Mouse (Mus musculus): ENCODE measurements around the gene Skap2. TPM values are rescaled to one million over a fixed set of nuclear protein-coding genes. Genes with fewer than 3 reads are reported as not detected.
A peak's percentile ranks its signal among the peaks of the same experiment; 100 is the strongest.

Gene Skap2
- polyA plus RNA-seq, 1 experiment from 2014 or later: 16.1 TPM

GRCm38 (mm10) chr6:51874035-51874434 lies 138.3 kb downstream of the Skap2 start:
- peaks cover 3% of the 10 kb centered on the region for H3K4me1 ChIP-seq (ENCODE audit: control insufficient read depth, low read depth, low read length)
- no peak overlapping the region for H3K4me3 ChIP-seq (ENCODE audit: low read depth, low read length)
- H3K9me3 ChIP-seq (replicated peaks; ENCODE audit: control insufficient read depth, low read length): no peaks in the 10 kb centered on the region
- no peaks in the 10 kb centered on the region for H3K36me3 ChIP-seq (ENCODE audit: control insufficient read depth, insufficient read depth)
- no peak overlapping the region for H3K4me2 ChIP-seq (ENCODE audit: low read depth, low read length)
- 55% methylated on average over 2 of the region's 2 CpGs for WGBS (ENCODE audit: insufficient replicate concordance)
- H3K9ac ChIP-seq (ENCODE audit: low read depth, low read length): no peak overlapping the region
- no peaks in the 10 kb centered on the region for H3K27me3 ChIP-seq (ENCODE audit: control insufficient read depth, insufficient read depth, low read depth, low read length)
- no peak overlapping the region for H3K27ac ChIP-seq (ENCODE audit: low read length)
- no peak for ATAC-seq (ENCODE audit: low read depth)

GRCm38 (mm10) chr6:51871135-51871534 lies 141.2 kb downstream of the Skap2 start:
- H3K9ac ChIP-seq (ENCODE audit: low read depth, low read length): no peak overlapping the region
- no peak overlapping the region for H3K4me2 ChIP-seq (ENCODE audit: low read depth, low read length)
- ATAC-seq (ENCODE audit: low read depth): no peak
- H3K27me3 ChIP-seq (ENCODE audit: control insufficient read depth, insufficient read depth, low read depth, low read length): no peaks in the 10 kb centered on the region
- no peak overlapping the region for H3K27ac ChIP-seq (ENCODE audit: low read length)
- no peaks in the 10 kb centered on the region for H3K9me3 ChIP-seq (replicated peaks; ENCODE audit: control insufficient read depth, low read length)
- WGBS (ENCODE audit: insufficient replicate concordance): 13% methylated on average over 1 of the region's 1 CpGs
- H3K4me1 ChIP-seq (ENCODE audit: control insufficient read depth, low read depth, low read length): no peaks in the 10 kb centered on the region
- H3K4me3 ChIP-seq (ENCODE audit: low read depth, low read length): no peak overlapping the region
- no peaks in the 10 kb centered on the region for H3K36me3 ChIP-seq (ENCODE audit: control insufficient read depth, insufficient read depth)

GRCm38 (mm10) chr6:51870294-51870693 lies 142.1 kb downstream of the Skap2 start:
- Histone ChIP-seq H3K4me3 (ENCODE audit: low read depth, low read length) (no peak overlapping the region), H3K27ac (ENCODE audit: low read length) (no peak overlapping the region), H3K27me3 (ENCODE audit: control insufficient read depth, insufficient read depth, low read depth, low read length) (no peaks in the 10 kb centered on the region), H3K36me3 (ENCODE audit: control insufficient read depth, insufficient read depth) (no peaks in the 10 kb centered on the region), H3K4me2 (ENCODE audit: low read depth, low read length) (no peak overlapping the region), H3K9ac (ENCODE audit: low read depth, low read length) (no peak overlapping the region), H3K9me3 (replicated peaks; ENCODE audit: control insufficient read depth, low read length) (no peaks in the 10 kb centered on the region), H3K4me1 (ENCODE audit: control insufficient read depth, low read depth, low read length) (no peaks in the 10 kb centered on the region)
- WGBS (ENCODE audit: insufficient replicate concordance): 76% methylated on average over 1 of the region's 1 CpGs
- ATAC-seq (ENCODE audit: low read depth): no peak

- ATAC-seq (ENCODE audit: low read depth): no peak
- no peak overlapping the region for H3K27ac ChIP-seq (ENCODE audit: low read length)
These were observed 145.8 kb downstream of the Skap2 start for GRCm38 (mm10) chr6:51866596-51866995.

DNA sequence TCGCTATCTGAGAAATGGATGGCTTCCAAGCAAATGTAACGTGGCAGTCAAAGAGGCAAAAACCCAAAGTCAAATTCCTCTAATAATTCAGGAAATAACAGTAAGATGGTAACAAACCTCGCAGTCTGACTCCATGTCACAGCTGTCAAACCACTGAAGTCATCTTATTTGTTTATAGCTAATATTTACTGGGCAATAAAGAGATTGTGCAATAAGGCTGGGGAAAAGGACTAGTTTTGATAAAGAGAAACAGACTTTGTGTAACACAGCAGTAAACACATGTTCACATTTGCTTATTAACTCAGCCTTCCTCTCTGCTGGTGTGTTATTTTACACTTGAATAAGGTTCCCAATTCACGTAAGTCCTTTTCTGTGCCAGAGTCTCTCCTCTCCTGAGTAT lies 148.8 kb downstream of the Skap2 start:
- Histone ChIP-seq H3K36me3 (ENCODE audit: control insufficient read depth, insufficient read depth) (no peaks in the 10 kb centered on the region), H3K27me3 (ENCODE audit: control insufficient read depth, insufficient read depth, low read depth, low read length) (no peaks in the 10 kb centered on the region), H3K4me1 (ENCODE audit: control insufficient read depth, low read depth, low read length) (no peaks in the 10 kb centered on the region), H3K4me3 (ENCODE audit: low read depth, low read length) (no peak overlapping the region), H3K9me3 (replicated peaks; ENCODE audit: control insufficient read depth, low read length) (no peaks in the 10 kb centered on the region), H3K27ac (ENCODE audit: low read length) (no peak overlapping the region), H3K4me2 (ENCODE audit: low read depth, low read length) (no peak overlapping the region), H3K9ac (ENCODE audit: low read depth, low read length) (no peak overlapping the region)
- 61% methylated on average over 4 of the region's 4 CpGs for WGBS (ENCODE audit: insufficient replicate concordance)
- ATAC-seq (ENCODE audit: low read depth): no peak

More at GRCm38 (mm10) chr6:51866596-51866995, 145.8 kb downstream of the Skap2 start:
- H3K4me2 ChIP-seq (ENCODE audit: low read depth, low read length): no peak overlapping the region
- no peak overlapping the region for H3K4me3 ChIP-seq (ENCODE audit: low read depth, low read length)
- no peaks in the 10 kb centered on the region for H3K4me1 ChIP-seq (ENCODE audit: control insufficient read depth, low read depth, low read length)
- 68% methylated on average over 3 of the region's 3 CpGs for WGBS (ENCODE audit: insufficient replicate concordance)
- H3K27me3 ChIP-seq (ENCODE audit: control insufficient read depth, insufficient read depth, low read depth, low read length): no peaks in the 10 kb centered on the region
- no peaks in the 10 kb centered on the region for H3K36me3 ChIP-seq (ENCODE audit: control insufficient read depth, insufficient read depth)
- H3K9ac ChIP-seq (ENCODE audit: low read depth, low read length): no peak overlapping the region
- no peaks in the 10 kb centered on the region for H3K9me3 ChIP-seq (replicated peaks; ENCODE audit: control insufficient read depth, low read length)

DNA sequence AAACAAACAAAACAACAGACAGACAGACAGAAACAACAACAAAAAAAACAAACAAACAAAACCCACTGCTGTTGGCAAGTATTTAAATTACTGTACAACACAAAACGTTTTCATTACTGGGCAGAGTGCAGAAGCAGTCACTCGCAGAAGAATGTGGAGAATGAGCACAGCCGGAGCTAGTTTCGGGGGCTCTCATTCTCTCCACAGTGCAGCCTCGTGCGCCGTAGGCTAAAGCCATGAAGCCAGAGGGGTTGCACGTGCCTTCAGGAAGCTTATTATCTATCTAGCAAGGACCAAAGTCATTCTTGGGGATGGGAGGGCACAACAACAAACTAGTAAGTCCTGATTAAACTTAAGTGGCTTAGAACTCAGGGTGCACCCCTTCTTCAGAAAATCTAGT lies 152.0 kb downstream of the Skap2 start:
- ATAC-seq (ENCODE audit: low read depth): no peak
- Histone ChIP-seq H3K27me3 (ENCODE audit: control insufficient read depth, insufficient read depth, low read depth, low read length) (no peaks in the 10 kb centered on the region), H3K36me3 (ENCODE audit: control insufficient read depth, insufficient read depth) (no peaks in the 10 kb centered on the region), H3K27ac (ENCODE audit: low read length) (no peak overlapping the region), H3K4me1 (ENCODE audit: control insufficient read depth, low read depth, low read length) (no peaks in the 10 kb centered on the region), H3K9me3 (replicated peaks; ENCODE audit: control insufficient read depth, low read length) (no peaks in the 10 kb centered on the region), H3K9ac (ENCODE audit: low read depth, low read length) (no peak overlapping the region), H3K4me2 (ENCODE audit: low read depth, low read length) (no peak overlapping the region), H3K4me3 (ENCODE audit: low read depth, low read length) (no peak overlapping the region)
- WGBS (ENCODE audit: insufficient replicate concordance): 45% methylated on average over 8 of the region's 8 CpGs

DNA sequence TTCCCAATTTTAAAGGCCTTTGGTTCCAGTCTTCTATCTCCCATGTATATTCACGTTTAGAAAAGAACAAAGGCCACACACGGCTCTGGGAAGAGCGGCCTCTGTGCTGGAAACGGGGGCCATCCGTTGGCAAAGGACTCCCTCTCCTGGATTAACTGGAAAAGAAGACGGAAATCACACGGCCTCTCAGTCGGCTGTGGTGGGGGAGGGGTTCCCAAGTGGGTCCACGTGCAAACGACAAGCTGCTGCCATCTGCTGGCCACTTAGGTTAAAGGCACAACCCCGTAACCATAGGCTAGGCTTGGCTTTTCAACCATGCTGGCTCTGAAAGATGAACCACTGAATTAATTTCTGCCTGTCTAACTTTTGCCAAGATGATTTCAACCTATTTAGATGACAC lies 154.5 kb downstream of the Skap2 start:
- Histone ChIP-seq H3K4me2 (ENCODE audit: low read depth, low read length) (peak overlapping the region; percentile 2; the same call in 1 of the 2 replicates), H3K9ac (ENCODE audit: low read depth, low read length) (no peak overlapping the region), H3K27ac (ENCODE audit: low read length) (no peak overlapping the region), H3K27me3 (ENCODE audit: control insufficient read depth, insufficient read depth, low read depth, low read length) (no peaks in the 10 kb centered on the region), H3K36me3 (ENCODE audit: control insufficient read depth, insufficient read depth) (no peaks in the 10 kb centered on the region), H3K4me3 (ENCODE audit: low read depth, low read length) (no peak overlapping the region), H3K4me1 (ENCODE audit: control insufficient read depth, low read depth, low read length) (no peaks in the 10 kb centered on the region), H3K9me3 (replicated peaks; ENCODE audit: control insufficient read depth, low read length) (no peaks in the 10 kb centered on the region)
- WGBS (ENCODE audit: insufficient replicate concordance): 1% methylated on average over 11 of the region's 11 CpGs
- peak; percentile 45 for ATAC-seq (ENCODE audit: low read depth)

GRCm38 (mm10) chr6:51853291-51853690 lies 159.1 kb downstream of the Skap2 start:
- H3K9ac ChIP-seq (ENCODE audit: low read depth, low read length): no peak overlapping the region
- 55% methylated on average over 3 of the region's 3 CpGs for WGBS (ENCODE audit: insufficient replicate concordance)

DNA sequence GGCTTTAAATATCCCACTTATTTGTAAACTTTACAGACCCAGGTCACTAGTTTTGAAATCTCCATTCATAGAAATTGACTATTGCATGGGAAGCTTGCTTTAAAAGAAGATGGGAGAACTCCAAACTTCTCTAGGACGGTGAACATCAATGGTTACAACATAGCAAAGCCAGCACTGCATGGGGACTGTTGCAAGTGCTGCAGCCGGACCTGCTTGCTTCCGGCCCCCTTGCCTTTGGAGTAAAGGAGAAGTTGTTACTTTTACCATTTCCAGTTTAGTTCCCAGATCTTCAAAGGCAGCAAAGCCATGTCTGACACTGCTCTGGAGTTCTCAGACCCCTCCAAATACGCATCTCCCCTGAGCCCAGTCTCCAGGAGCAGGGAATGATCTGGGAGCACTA lies 159.7 kb downstream of the Skap2 start:
- Histone ChIP-seq H3K36me3 (ENCODE audit: control insufficient read depth, insufficient read depth) (no peaks in the 10 kb centered on the region), H3K4me3 (ENCODE audit: low read depth, low read length) (no peak overlapping the region), H3K4me1 (ENCODE audit: control insufficient read depth, low read depth, low read length) (no peaks in the 10 kb centered on the region), H3K27ac (ENCODE audit: low read length) (no peak overlapping the region), H3K9ac (ENCODE audit: low read depth, low read length) (no peak overlapping the region), H3K4me2 (ENCODE audit: low read depth, low read length) (no peak overlapping the region), H3K27me3 (ENCODE audit: control insufficient read depth, insufficient read depth, low read depth, low read length) (peaks cover 2% of the 10 kb centered on the region), H3K9me3 (replicated peaks; ENCODE audit: control insufficient read depth, low read length) (no peaks in the 10 kb centered on the region)
- 18% methylated on average over 4 of the region's 4 CpGs for WGBS (ENCODE audit: insufficient replicate concordance)
- no peak for ATAC-seq (ENCODE audit: low read depth)

More at GRCm38 (mm10) chr6:51853291-51853690, 159.1 kb downstream of the Skap2 start:
- H3K27me3 ChIP-seq (ENCODE audit: control insufficient read depth, insufficient read depth, low read depth, low read length): peaks cover 2% of the 10 kb centered on the region
- no peaks in the 10 kb centered on the region for H3K9me3 ChIP-seq (replicated peaks; ENCODE audit: control insufficient read depth, low read length)
- no peaks in the 10 kb centered on the region for H3K4me1 ChIP-seq (ENCODE audit: control insufficient read depth, low read depth, low read length)
- H3K36me3 ChIP-seq (ENCODE audit: control insufficient read depth, insufficient read depth): no peaks in the 10 kb centered on the region
- ATAC-seq (ENCODE audit: low read depth): no peak
- no peak overlapping the region for H3K4me3 ChIP-seq (ENCODE audit: low read depth, low read length)
- H3K27ac ChIP-seq (ENCODE audit: low read length): no peak overlapping the region
- H3K4me2 ChIP-seq (ENCODE audit: low read depth, low read length): no peak overlapping the region

Data from liver, embryonic 16.5 days (tissue).